Comparison of ENCODE assay signal across 9 mouse cellular contexts in the genomic region with DNA sequence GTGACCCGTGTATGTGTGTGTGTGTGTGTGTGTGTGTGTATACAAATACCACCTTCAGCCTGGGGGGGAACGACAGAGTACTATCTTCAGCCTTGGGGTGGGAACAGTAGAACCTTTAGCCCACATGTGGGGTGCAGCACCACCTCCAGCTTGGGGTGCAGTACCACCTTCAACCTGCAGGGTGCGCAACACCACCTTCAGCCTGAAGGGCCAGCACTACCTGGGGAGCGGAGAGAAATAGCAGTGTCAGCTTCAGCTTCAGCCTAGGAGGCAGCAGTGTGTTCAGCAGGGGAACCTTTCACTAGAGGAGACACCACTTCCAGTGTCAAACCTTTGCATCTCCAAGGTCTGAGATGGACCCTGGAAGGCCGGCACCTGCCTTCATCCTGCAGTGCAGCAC.
DNase-seq lines count a peak whose midpoint lies in the region; ATAC-seq and TF ChIP-seq lines count a peak whose summit lies in the region.
"Had no signal": no experiment of that assay in that cellular context is flagged by ENCODE, and none has a peak within 500 bp of the region (broad histone marks: within the 10 kb centered on the region; RNA-seq: fewer than 3 reads in every experiment).

No protein-coding gene starts in this region.

- intact Hi-C loops in left cerebral cortex, postnatal 4 days (cut with DNase I) = no loop called here

- no peaks in the 10 kb centered on the region for H3K27me3 ChIP-seq in hindbrain, embryonic 10.5 days (ENCODE audit: insufficient read depth, poor library complexity, severe bottlenecking)
- H3K27me3 ChIP-seq in hindbrain, embryonic 14.5 days (ENCODE audit: control insufficient read depth, insufficient read depth, low read length) = no peaks in the 10 kb centered on the region
- H3K27me3 ChIP-seq in ES-Bruce4 (ENCODE audit: control insufficient read depth, insufficient read depth, low read length, poor library complexity, severe bottlenecking) = no peaks in the 10 kb centered on the region
- H3K27me3 ChIP-seq in liver, postnatal 0 days (ENCODE audit: insufficient read depth, low read length) = no peaks in the 10 kb centered on the region
- H3K27me3 ChIP-seq: neural tube, embryonic 13.5 days had no signal

- peak; percentile 99 for TF ChIP-seq CTCF in ES-Bruce4 (IDR thresholded peaks at IDR 0.05; ENCODE audit: low read depth, low read length)
- peak; percentile 98 for TF ChIP-seq CTCF in liver, postnatal 0 days (IDR thresholded peaks at IDR 0.05; ENCODE audit: low read depth)

- WGBS in hindbrain, embryonic 10.5 days = 54% methylated on average over 5 of the region's 5 CpGs
- 58% methylated on average over 5 of the region's 5 CpGs for WGBS in hindbrain, embryonic 14.5 days
- WGBS in liver, postnatal 0 days (ENCODE audit: insufficient replicate concordance) = 44% methylated on average over 5 of the region's 5 CpGs

- no peak overlapping the region for H3K4me2 ChIP-seq in hindbrain, embryonic 14.5 days (replicated peaks)
- H3K4me2 ChIP-seq in liver, postnatal 0 days (ENCODE audit: low read depth, low read length) = no peak overlapping the region
- H3K4me2 ChIP-seq: neural tube, embryonic 13.5 days had no signal

- no peak for ATAC-seq in hindbrain, embryonic 14.5 days (ENCODE audit: low FRiP score)
- 0 out of 2 replicates have a peak, but pooled peaks have one; percentile 40 for ATAC-seq in liver, postnatal 0 days

- no peak overlapping the region for H3K4me3 ChIP-seq in hindbrain, embryonic 10.5 days
- no peak overlapping the region for H3K4me3 ChIP-seq in hindbrain, embryonic 14.5 days (replicated peaks; ENCODE audit: low read length)
- H3K4me3 ChIP-seq in ES-Bruce4 (ENCODE audit: low read depth, low read length) = no peak overlapping the region
- H3K4me3 ChIP-seq in liver, postnatal 0 days (ENCODE audit: low read depth, low read length) = no peak overlapping the region
- H3K4me3 ChIP-seq: neural tube, embryonic 13.5 days had no signal

- peak; percentile 27 for DNase-seq in hindbrain, embryonic 10.5 days (ENCODE audit: low spot score)
- no peak for DNase-seq in hindbrain, embryonic 14.5 days (ENCODE audit: low spot score)
- peak; percentile 55 for DNase-seq in cerebellum, adult 9-11 months
- peak; percentile 84 for DNase-seq in liver, postnatal 0 days
- DNase-seq in testis, postnatal 10 days (ENCODE audit: low spot score) = peak; percentile 80
- no peak for DNase-seq in layer of hippocampus, adult 18-20 months (ENCODE audit: low spot score in 2 of 2)
- no peak for DNase-seq in left cerebral cortex, postnatal 4 days

- H3K4me1 ChIP-seq in hindbrain, embryonic 10.5 days (replicated peaks) = peaks cover 27% of the 10 kb centered on the region
- H3K4me1 ChIP-seq in hindbrain, embryonic 14.5 days (replicated peaks; ENCODE audit: control insufficient read depth, insufficient read depth, low read length) = no peaks in the 10 kb centered on the region
- no peaks in the 10 kb centered on the region for H3K4me1 ChIP-seq in ES-Bruce4 (ENCODE audit: control insufficient read depth, insufficient read depth, low read length)
- H3K4me1 ChIP-seq in liver, postnatal 0 days (ENCODE audit: insufficient read depth) = peaks cover 2% of the 10 kb centered on the region; the same call in 1 of the 2 replicates

- H3K9me3 ChIP-seq in hindbrain, embryonic 10.5 days = 0 out of 2 replicates have a peak, but pooled peaks cover 4% of the 10 kb centered on the region
- H3K9me3 ChIP-seq in hindbrain, embryonic 14.5 days (ENCODE audit: control insufficient read depth, low read length) = no peaks in the 10 kb centered on the region
- H3K9me3 ChIP-seq in ES-Bruce4 (replicated peaks; ENCODE audit: control insufficient read depth, insufficient read depth, low read length, poor library complexity, severe bottlenecking) = no peaks in the 10 kb centered on the region
- no peaks in the 10 kb centered on the region for H3K9me3 ChIP-seq in liver, postnatal 0 days (ENCODE audit: low read length)
- H3K9me3 ChIP-seq: neural tube, embryonic 13.5 days had no signal

- H3K36me3 ChIP-seq in hindbrain, embryonic 10.5 days = peaks cover 24% of the 10 kb centered on the region
- H3K36me3 ChIP-seq in hindbrain, embryonic 14.5 days (replicated peaks; ENCODE audit: control insufficient read depth, insufficient read depth) = peaks cover 44% of the 10 kb centered on the region
- H3K36me3 ChIP-seq in ES-Bruce4 (ENCODE audit: control insufficient read depth, insufficient read depth, low read length, poor library complexity, severe bottlenecking) = no peaks in the 10 kb centered on the region
- H3K36me3 ChIP-seq in liver, postnatal 0 days (replicated peaks; ENCODE audit: insufficient read depth, low read length) = no peaks in the 10 kb centered on the region

- no peak overlapping the region for H3K27ac ChIP-seq in hindbrain, embryonic 10.5 days
- H3K27ac ChIP-seq in hindbrain, embryonic 14.5 days = no peak overlapping the region
- no peak overlapping the region for H3K27ac ChIP-seq in ES-Bruce4 (ENCODE audit: insufficient read depth, low read length)
- H3K27ac ChIP-seq in liver, postnatal 0 days (ENCODE audit: low read depth) = no peak overlapping the region

- no peak overlapping the region for H3K9ac ChIP-seq in hindbrain, embryonic 14.5 days
- no peak overlapping the region for H3K9ac ChIP-seq in ES-Bruce4 (ENCODE audit: low read depth, poor library complexity, severe bottlenecking)
- H3K9ac ChIP-seq in liver, postnatal 0 days (replicated peaks) = no peak overlapping the region
- H3K9ac ChIP-seq: neural tube, embryonic 13.5 days had no signal

- peak; percentile 53; the same call in 1 of the 2 replicates for TF ChIP-seq EP300 in ES-Bruce4 (IDR thresholded peaks at IDR 0.05; ENCODE audit: insufficient read depth, low read depth, low read length)
- no peak for TF ChIP-seq EP300 in liver, postnatal 0 days (IDR thresholded peaks at IDR 0.05; ENCODE audit: low read depth)

- TF ChIP-seq POLR2A in ES-Bruce4 (IDR thresholded peaks at IDR 0.05; ENCODE audit: insufficient read depth, low read length) = no peak

Comparison
In these comparisons a context has a peak if more than half of its experiments do, and no peak if none do; other contexts are left out.
1. DNase-seq: peak in hindbrain, embryonic 10.5 days (single experiment), cerebellum, adult 9-11 months (single experiment), liver, postnatal 0 days (single experiment) and testis, postnatal 10 days (single experiment); none in hindbrain, embryonic 14.5 days (single experiment), layer of hippocampus, adult 18-20 months (0 of 2) and left cerebral cortex, postnatal 4 days (single experiment).